Mouse (Mus musculus) testis, adult 2 months (tissue): ENCODE results near the gene 1700011M02Rik. TPM values are rescaled to one million over a fixed set of nuclear protein-coding genes. Genes with fewer than 3 reads are reported as not detected.
"Not testable (repeated sequence)": the region's sequence is repeated elsewhere in the genome, so short reads cannot be mapped to it uniquely, and the experiment has no call there.

Experiments
- H3K27ac ChIP-seq: fragments of 200-500 bp; 2 replicates; pipeline ENCODE4 v1.5.1; 2012; ENCODE audit warnings: low read depth, low read length; ENCODE audit not compliant: control insufficient read depth, insufficient read depth
- H3K27me3 ChIP-seq: fragments of 200-500 bp; 2 replicates; pipeline ENCODE4 v1.6.1; 2012; ENCODE audit warnings: mild to moderate bottlenecking, low read length, moderate library complexity; ENCODE audit not compliant: control insufficient read depth, insufficient read depth
- H3K36me3 ChIP-seq: fragments of 200-500 bp; 2 replicates; pipeline ENCODE4 v1.6.1; 2012; ENCODE audit warnings: mild to moderate bottlenecking, low read length; ENCODE audit not compliant: control insufficient read depth, insufficient read depth
- H3K4me1 ChIP-seq: fragments of 200-500 bp; 2 replicates; pipeline ENCODE4 v1.6.1; 2012; ENCODE audit warnings: low read length; ENCODE audit not compliant: control insufficient read depth, insufficient read depth
- H3K4me3 ChIP-seq: fragments of 200-500 bp; 2 replicates; pipeline ENCODE4 v1.5.1; 2012; ENCODE audit warnings: low read depth, mild to moderate bottlenecking, low read length, moderate library complexity, mixed read lengths; ENCODE audit not compliant: control insufficient read depth
- CTCF ChIP-seq: fragments of 200-500 bp; IDR thresholded peaks from 2 replicates; pipeline ENCODE4 v1.5.1; 2012; ENCODE audit warnings: low read depth, mild to moderate bottlenecking, inconsistent platforms, low read length, moderate library complexity; ENCODE audit not compliant: control insufficient read depth, insufficient read depth, insufficient replicate concordance
- POLR2A ChIP-seq: fragments of 200-500 bp; IDR thresholded peaks from 2 replicates; pipeline ENCODE4 v1.6.1; 2012; ENCODE audit warnings: low read depth, mild to moderate bottlenecking, inconsistent platforms, low read length, moderate library complexity; ENCODE audit not compliant: control insufficient read depth
- polyA plus RNA-seq: library from polyadenylated mRNA; depleted of rRNA; stranded (reverse); fragments of >200 nt; gene quantifications from 2 replicates; pipeline ENCODE4 v1.2.3, GENCODE M21; 2012; rRNA removed

The 1700011M02Rik gene
- polyA plus RNA-seq, 1 experiment, result 45.2 TPM

DNA sequence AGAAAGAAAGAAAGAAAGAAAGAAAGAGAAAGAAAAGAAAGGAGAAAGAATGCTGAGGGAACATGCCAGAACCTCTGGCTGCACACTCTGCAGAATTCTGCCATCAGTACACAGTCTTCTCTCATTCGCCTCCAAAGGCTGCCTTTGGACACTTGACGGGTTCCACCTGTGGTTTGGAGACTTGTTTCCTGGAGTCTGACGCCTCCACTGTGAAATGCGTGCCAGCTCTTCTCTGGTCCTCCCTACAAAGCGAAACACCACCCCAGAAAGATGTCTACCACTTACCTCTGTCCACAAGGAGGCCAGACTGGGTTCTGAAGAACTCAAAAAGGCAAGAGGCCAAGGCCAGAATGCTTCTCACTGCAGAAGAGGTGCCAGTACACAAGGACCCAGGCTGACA, 28.0 kb downstream of the 1700011M02Rik start:
- Histone ChIP-seq H3K4me3 (no peak overlapping the region), H3K27ac (no peak overlapping the region), H3K4me1 (peaks cover 5% of the 10 kb centered on the region), H3K36me3 (no peaks in the 10 kb centered on the region), H3K27me3 (no peaks in the 10 kb centered on the region)
- TF ChIP-seq POLR2A (no peak), CTCF (no peak)

DNA sequence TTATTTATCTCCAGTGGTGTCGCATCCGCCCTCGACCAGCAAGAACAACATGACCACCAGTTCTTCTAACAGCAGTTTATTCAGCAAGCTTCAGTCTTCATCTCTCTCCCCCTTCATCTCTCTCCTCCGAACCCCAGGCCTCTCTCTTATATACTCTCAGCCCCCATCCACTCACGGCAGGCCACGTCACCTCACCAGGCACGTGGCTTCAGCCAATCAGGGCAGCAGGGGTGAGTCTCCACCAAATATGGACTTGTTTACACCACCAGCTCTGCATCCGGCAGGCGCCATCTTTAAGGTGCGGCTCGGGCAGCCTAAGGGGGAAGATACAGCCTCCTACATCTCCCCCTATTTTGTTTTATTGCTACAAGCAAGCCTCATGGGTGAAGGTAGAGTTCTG, 41.4 kb downstream of the 1700011M02Rik start:
- not testable (repeated sequence) for H3K27ac ChIP-seq, H3K4me3 ChIP-seq, H3K4me1 ChIP-seq, H3K36me3 ChIP-seq, H3K27me3 ChIP-seq

DNA sequence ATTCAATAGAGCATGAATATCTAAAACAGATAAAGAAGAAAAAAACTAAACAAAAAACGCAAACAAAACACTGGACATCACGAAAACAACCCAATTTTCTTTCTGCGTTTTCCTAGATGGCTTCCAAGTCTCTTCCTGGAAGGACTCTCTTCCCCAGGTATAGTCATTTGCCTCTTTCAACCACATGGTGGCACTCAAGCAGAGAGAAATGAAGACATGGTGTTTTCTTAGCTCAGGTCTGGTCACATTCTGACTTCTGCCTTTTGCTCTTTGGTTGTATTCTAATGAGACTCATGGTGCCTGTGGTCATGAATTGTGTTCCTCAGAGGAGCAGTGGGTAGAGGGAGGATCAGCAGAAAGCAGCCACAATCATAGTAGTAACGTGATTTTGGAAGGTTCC, 50.2 kb downstream of the 1700011M02Rik start:
- no peaks in the 10 kb centered on the region for H3K27me3 ChIP-seq
- H3K27ac ChIP-seq, result no peak overlapping the region
- no peaks in the 10 kb centered on the region for H3K4me1 ChIP-seq
- H3K36me3 ChIP-seq, result no peaks in the 10 kb centered on the region
- no peak overlapping the region for H3K4me3 ChIP-seq
- TF ChIP-seq POLR2A (no peak), CTCF (no peak)

Other genes starting within 250 kb of the 1700011M02Rik start
- gene Gm3880, start 221.9 kb upstream of the 1700011M02Rik start, polyA plus RNA-seq, result 15.7 and 17.7 TPM in 2 replicates
- gene Gm9112, start 201.3 kb upstream of the 1700011M02Rik start, polyA plus RNA-seq, result 29.4 and 35.1 TPM in 2 replicates
- gene Dmrtc1b, start 201.0 kb upstream of the 1700011M02Rik start, polyA plus RNA-seq, result 8.2 and 12.1 TPM in 2 replicates
- gene Dmrtc1c1, start 105.9 kb upstream of the 1700011M02Rik start, polyA plus RNA-seq, result 0.59 and 1.1 TPM in 2 replicates
- gene Dmrtc1c2, start 54.3 kb upstream of the 1700011M02Rik start, polyA plus RNA-seq, result 5.1 and 6.0 TPM in 2 replicates
- gene 1700031F05Rik, start 40.9 kb upstream of the 1700011M02Rik start, polyA plus RNA-seq, result 4.0 and 6.4 TPM in 2 replicates
- 29.7 and 37.5 TPM in 2 replicates for gene Dmrtc1a, start 218 bp upstream of the 1700011M02Rik start, polyA plus RNA-seq
- 82.7 and 106 TPM in 2 replicates for gene 1700018G05Rik, start 19.5 kb downstream of the 1700011M02Rik start, polyA plus RNA-seq